ENCODE assay signal across 8 mouse cellular contexts in the genomic region with DNA sequence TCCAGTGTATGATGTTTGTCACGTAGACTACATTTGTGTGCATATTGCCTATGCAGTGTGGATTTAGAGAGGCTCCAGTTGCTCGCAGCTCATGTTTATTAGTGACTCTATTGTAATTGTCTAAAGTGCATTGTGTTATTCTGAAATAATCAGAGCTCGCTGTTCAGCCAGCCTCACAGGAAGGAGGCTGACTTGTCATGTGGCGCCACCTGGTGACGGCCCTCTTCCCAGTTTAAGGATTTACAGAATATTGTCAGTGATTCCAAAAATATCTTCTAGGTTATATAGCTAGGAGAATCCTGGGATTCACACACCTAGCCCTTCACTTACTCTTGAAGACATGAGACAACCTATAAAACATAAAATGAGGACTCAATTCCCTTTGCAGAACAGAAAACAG. TPM values are rescaled to one million over a fixed set of nuclear protein-coding genes. Genes with fewer than 3 reads are reported as not detected.
A peak's percentile ranks its signal among the peaks of the same experiment; 100 is the strongest.
DNase-seq lines count a peak whose midpoint lies in the region; ATAC-seq and TF ChIP-seq lines count a peak whose summit lies in the region.

No protein-coding gene starts in this region.

- peaks cover 81% of the 10 kb centered on the region for H3K36me3 ChIP-seq in liver, embryonic 14.5 days (replicated peaks; ENCODE audit: control insufficient read depth, insufficient read depth, low read depth)

- H3K4me2 ChIP-seq in liver, embryonic 14.5 days (ENCODE audit: low read depth), result no peak overlapping the region

- no peak overlapping the region for H3K9ac ChIP-seq in liver, embryonic 14.5 days (replicated peaks)

- peak; percentile 69 to 90 for DNase-seq in adrenal gland, adult (ENCODE audit: inconsistent age in 2 of 2, low spot score in 1 of 2)
- DNase-seq in cerebellum, postnatal 4 days (ENCODE audit: low spot score in 2 of 2), result peak; percentile 55 to 78
- DNase-seq in gastrocnemius, adult 8-10 months (ENCODE audit: low spot score in 2 of 2), result peak; percentile 22 to 44
- peak; percentile 77 to 90 for DNase-seq in kidney, postnatal 25 days
- DNase-seq in liver, embryonic 14.5 days (ENCODE audit: low read depth in 3 of 3, low spot score in 3 of 3), result peak; percentile 22 to 37 (median 24)
- peak; percentile 50 for DNase-seq in retina, adult 2 months (ENCODE audit: low read depth, low spot score)
- DNase-seq in thymus, postnatal 36 days, result peak; percentile 78 to 83

- no peaks in the 10 kb centered on the region for H3K9me3 ChIP-seq in liver, embryonic 14.5 days (ENCODE audit: control insufficient read depth, low read length)

- H3K4me1 ChIP-seq in liver, embryonic 14.5 days (replicated peaks; ENCODE audit: control insufficient read depth in 2 of 2, insufficient read depth in 2 of 2, low read length in 1 of 2), result no peaks in the 10 kb centered on the region

- no peaks in the 10 kb centered on the region for H3K27me3 ChIP-seq in liver, embryonic 14.5 days (ENCODE audit: control insufficient read depth, insufficient read depth, low read length)

- H3K4me3 ChIP-seq in liver, embryonic 14.5 days (ENCODE audit: insufficient read depth in 1 of 2, low read depth in 2 of 2, low read length in 2 of 2), result no peak overlapping the region

- peak; percentile 74 for ATAC-seq in CD4-positive, CD25-positive, alpha-beta regulatory T cell, adult 4 months
- ATAC-seq in liver, embryonic 14.5 days (ENCODE audit: insufficient read depth), result peak; percentile 41; the same call in 1 of the 2 replicates

- TF ChIP-seq EP300 in liver, embryonic 14.5 days (IDR thresholded peaks at IDR 0.05; ENCODE audit: low read depth), result no peak

- no peak overlapping the region for H3K27ac ChIP-seq in liver, embryonic 14.5 days

- TF ChIP-seq CTCF in liver, embryonic 14.5 days (IDR thresholded peaks at IDR 0.05; ENCODE audit: low read depth), result peak; percentile 85

- 49% methylated on average over 5 of the region's 5 CpGs for WGBS in liver, embryonic 14.5 days (ENCODE audit: insufficient replicate concordance)

RNA-seq across cellular contexts. Expression of gene Wdr78, which starts 32.0 kb away (rescaled TPM):
- polyA plus RNA-seq in CD4-positive, CD25-positive, alpha-beta regulatory T cell, adult 4 months (2017; shearing (Covaris generic)), result 1 to 10 TPM; 3.2 to 3.4 TPM
- under 1 TPM; 0.38 to 0.75 (median 0.47) TPM for total RNA-seq in gastrocnemius, adult 8-10 months (2022)
- 0.38 and 0.61 TPM in 2 replicates for polyA plus RNA-seq in liver, embryonic 14.5 days (2012; rRNA removed)
- 0.33 and 0.62 TPM in 2 replicates for polyA plus RNA-seq in liver, embryonic 14.5 days (2014; fragmentation: Nextera tagmentation; extraction: Ambion mirVana)

RNA-seq across cellular contexts. Expression of gene Mier1, which starts 32.1 kb away (rescaled TPM):
- 10 to 100 TPM; 77.0 to 89.9 TPM for polyA plus RNA-seq in CD4-positive, CD25-positive, alpha-beta regulatory T cell, adult 4 months (2017; shearing (Covaris generic))
- total RNA-seq in gastrocnemius, adult 8-10 months (2022), result 10 to 100 TPM; 15.2 to 21.0 (median 17.4) TPM
- 9.7 and 13.8 TPM in 2 replicates for polyA plus RNA-seq in liver, embryonic 14.5 days (2012; rRNA removed)
- 20.5 and 21.8 TPM in 2 replicates for polyA plus RNA-seq in liver, embryonic 14.5 days (2014; fragmentation: Nextera tagmentation; extraction: Ambion mirVana)

Comparison
In these comparisons a context has a peak if more than half of its experiments do, and no peak if none do; other contexts are left out.
1. DNase-seq: peak in every context shown above with its lines; median percentile 84 in kidney, postnatal 25 days; 80 in thymus, postnatal 36 days; 80 in adrenal gland, adult; 66 in cerebellum, postnatal 4 days; 50 in retina, adult 2 months; 33 in gastrocnemius, adult 8-10 months; 24 in liver, embryonic 14.5 days.